Mouse (Mus musculus) hindbrain, embryonic 11.5 days (tissue): ENCODE measurements at regions not wholly inside any gene's neighbourhood (a gene's known extent, or its start where the extent isn't known, plus 50 kb on each side); places are given as distances from the start of the nearest gene placed in this dataset.
"Not testable (repeated sequence)": the region's sequence is repeated elsewhere in the genome, so short reads cannot be mapped to it uniquely, and the experiment has no call there.

Experiments used
- ATAC-seq: fragments of 200-750 bp; cut with Nextera tagmentation; 2 replicates; pipeline ENCODE4 v1.8.0; 2017; ENCODE audit warnings: mild to moderate bottlenecking, moderate TSS enrichment, moderate library complexity; ENCODE audit not compliant: low FRiP score
- DNase-seq: peaks from one replicate; pipeline ENCODE4 v3.0.0-alpha.2; 2015; ENCODE audit warnings: low spot score
- H3K27ac ChIP-seq: fragments of 300-500 bp; sonication (generic); 2 replicates; pipeline ENCODE4 v1.5.1; 2014; ENCODE audit warnings: mild to moderate bottlenecking, low read depth, low read length
- H3K27me3 ChIP-seq: fragments of 300-500 bp; sonication (generic); 2 replicates; pipeline ENCODE4 v1.6.1; 2014; ENCODE audit warnings: mild to moderate bottlenecking, low read length, moderate library complexity, mixed read lengths; ENCODE audit not compliant: control insufficient read depth, insufficient read depth
- H3K36me3 ChIP-seq: fragments of 300-500 bp; sonication (generic); 2 replicates; pipeline ENCODE4 v1.6.1; 2014; ENCODE audit warnings: mild to moderate bottlenecking, low read length, moderate library complexity, mixed read lengths; ENCODE audit not compliant: control insufficient read depth, insufficient read depth
- H3K4me1 ChIP-seq: fragments of 300-500 bp; sonication (generic); replicated peaks from 2 replicates; pipeline ENCODE4 v1.6.1; 2014; ENCODE audit warnings: low read length, mixed read lengths; ENCODE audit not compliant: control insufficient read depth, insufficient read depth
- H3K4me2 ChIP-seq: fragments of 300-500 bp; sonication (generic); replicated peaks from 2 replicates; pipeline ENCODE4 v1.6.1; 2014; ENCODE audit warnings: mild to moderate bottlenecking, low read depth, low read length
- H3K4me3 ChIP-seq: fragments of 300-500 bp; sonication (generic); 2 replicates; pipeline ENCODE4 v1.5.1; 2014; ENCODE audit warnings: low read depth, low read length
- H3K9ac ChIP-seq: fragments of 300-500 bp; sonication (generic); 2 replicates; pipeline ENCODE4 v1.6.1; 2014; ENCODE audit warnings: low read depth, low read length
- H3K9me3 ChIP-seq: fragments of 300-500 bp; sonication (generic); 2 replicates; pipeline ENCODE4 v1.6.1; 2016; ENCODE audit warnings: low read length; ENCODE audit not compliant: control insufficient read depth
- WGBS: fragments of 180-500 bp; shearing (Covaris S2); extraction: QIAGEN DNeasy Blood & Tissue Kit; methylation state at CpG from one replicate; pipeline ENCODE4 v1.1.7; 2014; 5-methylcytosine and 5-hydroxymethylcytosine counted together

DNA sequence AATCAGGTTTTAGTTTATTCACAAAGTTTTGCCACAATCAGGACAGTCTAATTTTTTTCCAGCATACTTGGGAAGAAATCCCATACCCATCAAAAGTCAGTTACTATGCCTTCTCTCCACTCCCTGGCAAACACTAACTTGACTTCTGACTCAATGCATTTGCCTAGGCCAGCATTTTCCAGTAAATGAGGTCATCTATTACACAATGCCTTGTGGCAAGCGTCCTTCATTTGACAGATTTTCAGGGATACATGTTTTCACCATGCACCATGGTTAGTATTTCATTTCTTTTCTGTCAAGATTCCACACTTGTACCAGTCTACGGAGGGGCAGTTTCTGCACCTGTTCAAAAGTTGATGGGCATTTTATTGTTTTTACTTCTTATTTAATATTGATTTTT is 88.4 kb upstream of the Slc2a12 start:
- H3K9ac ChIP-seq, H3K36me3 ChIP-seq, H3K9me3 ChIP-seq, H3K4me1 ChIP-seq, DNase-seq, H3K4me2 ChIP-seq, ATAC-seq, H3K27ac ChIP-seq, H3K4me3 ChIP-seq, H3K27me3 ChIP-seq: not testable (repeated sequence)
- 84% methylated on average over 2 of the region's 2 CpGs for WGBS

DNA sequence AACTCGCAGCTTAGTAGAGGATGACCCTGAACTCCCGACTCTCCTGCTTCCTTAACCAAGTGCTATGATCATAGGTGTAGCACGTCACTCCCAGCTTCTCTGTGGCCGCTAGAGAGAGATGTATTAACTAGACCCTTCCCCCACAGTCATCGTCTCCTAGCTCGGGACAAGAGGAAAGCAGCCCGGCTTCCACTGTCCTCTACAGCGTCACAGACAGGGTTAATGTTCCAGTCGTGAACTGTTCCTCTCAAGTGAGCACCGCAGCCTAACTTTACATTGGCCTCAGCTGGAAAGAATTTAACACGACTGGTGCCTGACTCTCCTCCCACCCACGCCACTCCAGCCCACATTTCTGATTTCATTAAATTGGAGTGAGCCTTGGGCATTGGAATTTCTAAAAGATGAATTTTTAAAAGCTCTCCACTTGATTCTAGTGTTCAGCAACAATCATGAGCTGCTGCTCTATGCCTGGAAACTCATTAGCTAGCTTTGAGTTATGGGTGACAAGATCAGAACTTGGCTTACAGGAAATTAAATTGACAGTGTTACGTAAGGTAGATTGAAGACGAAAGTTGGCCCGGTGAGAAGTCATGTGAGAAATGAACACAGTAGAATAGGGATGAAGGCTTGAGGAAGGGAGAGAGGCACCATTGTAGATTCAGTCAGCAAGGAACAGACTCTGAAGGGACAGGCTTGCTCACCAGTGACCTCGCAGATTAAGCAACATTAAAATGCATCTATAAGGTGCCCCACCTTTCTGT is 75.4 kb upstream of the Slc2a12 start:
- not testable (repeated sequence) for H3K4me1 ChIP-seq, H3K9ac ChIP-seq, ATAC-seq, H3K27ac ChIP-seq, H3K4me3 ChIP-seq, H3K4me2 ChIP-seq, H3K27me3 ChIP-seq, H3K36me3 ChIP-seq, H3K9me3 ChIP-seq, DNase-seq
- WGBS, result 76% methylated on average over 14 of the region's 16 CpGs

- H3K27me3 ChIP-seq, H3K9ac ChIP-seq, H3K36me3 ChIP-seq, DNase-seq, H3K9me3 ChIP-seq, ATAC-seq, H3K4me1 ChIP-seq, H3K4me2 ChIP-seq, H3K27ac ChIP-seq, H3K4me3 ChIP-seq: not testable (repeated sequence)
- 83% methylated on average over 4 of the region's 4 CpGs for WGBS
These were observed 70.8 kb upstream of the Slc2a12 start for GRCm38 (mm10) chr10:22574048-22574447.

- not testable (repeated sequence) for H3K4me2 ChIP-seq, H3K4me1 ChIP-seq, H3K36me3 ChIP-seq, H3K27ac ChIP-seq, H3K9me3 ChIP-seq, H3K9ac ChIP-seq, H3K27me3 ChIP-seq, H3K4me3 ChIP-seq
- DNase-seq (peak; percentile 74), ATAC-seq (peak; percentile 69; the same call in 1 of the 2 replicates)
- 17% methylated on average over 3 of the region's 3 CpGs for WGBS
These were observed 65.4 kb upstream of the Slc2a12 start for GRCm38 (mm10) chr10:22579426-22579825.

DNA sequence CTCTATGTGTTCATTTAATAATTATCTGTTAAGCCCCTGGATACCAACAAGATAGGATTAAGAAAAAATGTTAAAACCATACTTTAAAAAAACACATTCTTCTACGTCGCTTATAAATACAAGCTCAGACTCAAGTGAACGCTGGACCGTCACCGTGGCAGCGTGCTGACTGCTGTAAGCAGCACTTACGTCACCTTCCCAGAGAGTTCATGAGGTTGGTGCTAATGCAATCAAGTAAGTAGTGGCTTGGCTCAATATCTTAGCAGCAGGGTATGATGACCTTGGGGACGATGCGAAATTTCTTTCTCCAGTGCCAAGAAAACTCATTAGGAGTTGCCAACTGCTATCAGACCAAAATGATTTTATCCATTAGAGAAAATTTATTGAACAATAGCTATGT is 63.5 kb upstream of the Slc2a12 start:
- DNase-seq, H3K9me3 ChIP-seq, H3K27me3 ChIP-seq, H3K27ac ChIP-seq, H3K4me3 ChIP-seq, H3K4me2 ChIP-seq, ATAC-seq, H3K4me1 ChIP-seq, H3K9ac ChIP-seq, H3K36me3 ChIP-seq: not testable (repeated sequence)
- WGBS, result 87% methylated on average over 9 of the region's 9 CpGs

DNA sequence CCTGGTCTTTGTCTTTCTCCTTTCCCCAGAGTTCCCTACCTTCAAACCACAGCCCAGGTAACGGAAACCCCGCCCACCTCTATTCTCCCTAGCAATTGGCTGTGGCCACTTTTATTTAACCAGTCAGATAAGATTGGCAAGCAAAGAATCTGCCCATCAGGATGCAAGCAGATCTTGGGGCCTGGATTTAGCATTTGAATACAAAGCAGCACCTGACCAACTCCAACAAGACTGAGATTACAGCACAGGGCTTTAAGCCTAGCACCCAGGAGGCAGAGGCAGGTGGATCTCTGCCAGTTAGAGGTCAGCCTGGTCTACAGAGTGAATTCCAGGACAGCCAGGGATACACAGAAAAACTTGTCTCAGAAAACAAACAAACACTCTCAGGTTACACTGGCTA is 61.5 kb upstream of the Slc2a12 start:
- not testable (repeated sequence) for ATAC-seq, H3K4me1 ChIP-seq, H3K4me2 ChIP-seq, H3K27ac ChIP-seq, H3K9me3 ChIP-seq, H3K27me3 ChIP-seq, H3K9ac ChIP-seq, DNase-seq, H3K4me3 ChIP-seq, H3K36me3 ChIP-seq
- 90% methylated on average over 2 of the region's 2 CpGs for WGBS

DNA sequence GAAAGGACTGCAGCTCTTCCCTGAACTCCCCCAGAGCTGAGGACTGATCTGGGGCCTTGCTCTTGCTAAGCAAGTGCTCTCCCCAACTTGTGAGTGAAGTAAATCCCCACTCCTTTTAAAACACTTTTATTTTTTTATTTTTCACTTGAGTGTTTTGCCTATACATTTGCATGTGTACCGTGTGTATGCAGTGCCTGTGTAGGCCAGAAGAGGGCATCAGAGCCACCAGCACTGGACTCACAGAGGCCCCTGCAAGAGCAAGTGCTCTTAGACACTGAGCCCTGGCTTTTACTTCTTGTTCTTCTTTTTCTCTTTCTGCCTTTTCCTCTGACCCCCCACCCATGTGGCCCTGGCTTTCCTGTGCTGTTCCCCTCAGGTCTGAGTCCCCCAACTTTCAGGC is 56.2 kb upstream of the Slc2a12 start:
- DNase-seq, result peak; percentile 35
- H3K4me1 ChIP-seq, H3K4me2 ChIP-seq, H3K36me3 ChIP-seq, H3K9ac ChIP-seq, H3K4me3 ChIP-seq, ATAC-seq, H3K9me3 ChIP-seq, H3K27ac ChIP-seq, H3K27me3 ChIP-seq: not testable (repeated sequence)
- WGBS, result 87% methylated on average over 1 of the region's 1 CpGs

GRCm38 (mm10) chr10:22591664-22592063 is 53.1 kb upstream of the Slc2a12 start:
- WGBS, result 33% methylated on average over 4 of the region's 4 CpGs
- ATAC-seq, result peak; percentile 84

DNA sequence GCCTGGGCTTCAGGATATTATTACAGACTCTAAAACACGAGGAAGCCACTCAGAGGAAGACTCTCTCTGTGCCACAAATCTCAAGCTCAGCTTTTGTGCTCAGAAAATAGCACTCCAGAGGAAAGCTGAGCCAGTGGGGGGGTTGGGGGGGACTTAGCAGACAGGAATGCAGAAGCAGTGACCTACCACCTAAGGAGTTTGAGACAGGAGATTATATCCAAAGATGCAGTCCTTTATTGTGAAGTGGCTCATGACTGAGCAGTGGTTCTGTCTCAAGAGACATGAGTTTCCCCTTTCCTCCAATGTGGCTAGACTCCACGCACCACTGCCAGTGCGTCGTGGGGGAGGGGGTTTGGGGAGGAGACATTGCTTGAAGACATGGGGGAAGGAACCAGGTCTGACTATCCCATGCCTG is 52.6 kb upstream of the Slc2a12 start:
- DNase-seq (peak; percentile 30), ATAC-seq (peak; percentile 82)
- not testable (repeated sequence) for H3K4me3 ChIP-seq, H3K9ac ChIP-seq, H3K4me1 ChIP-seq, H3K4me2 ChIP-seq, H3K9me3 ChIP-seq, H3K27me3 ChIP-seq, H3K36me3 ChIP-seq
- 31% methylated on average over 4 of the region's 4 CpGs for WGBS
- 0 out of 2 replicates have a peak overlapping the region, but pooled peaks have one; percentile 24 for H3K27ac ChIP-seq

More at GRCm38 (mm10) chr10:22591664-22592063, 53.1 kb upstream of the Slc2a12 start:
- not testable (repeated sequence) for H3K27ac ChIP-seq, DNase-seq, H3K9me3 ChIP-seq, H3K4me1 ChIP-seq, H3K4me2 ChIP-seq, H3K4me3 ChIP-seq, H3K9ac ChIP-seq, H3K36me3 ChIP-seq, H3K27me3 ChIP-seq
